Mouse (Mus musculus): ENCODE results near the gene Cyb5b. TPM values are rescaled to one million over a fixed set of nuclear protein-coding genes. Genes with fewer than 3 reads are reported as not detected.

Gene Cyb5b
- polyA plus RNA-seq, 1 experiment, result 157 TPM

- Histone ChIP-seq H3K4me3 (ENCODE audit: low read depth, low read length) (no peak overlapping the region), H3K27ac (ENCODE audit: insufficient read depth, low read depth, low read length) (no peak overlapping the region)
- WGBS, result 51% methylated on average over 3 of the region's 3 CpGs
Observed at GRCm38 (mm10) chr8:107233251-107233650, 82.8 kb downstream of the Cyb5b start.

GRCm38 (mm10) chr8:107233718-107234117, 83.3 kb downstream of the Cyb5b start:
- Histone ChIP-seq H3K4me1 (ENCODE audit: control insufficient read depth, insufficient read depth, insufficient read length, low read length) (no peaks in the 10 kb centered on the region), H3K36me3 (ENCODE audit: control insufficient read depth, insufficient read depth, low read length) (no peaks in the 10 kb centered on the region), H3K27me3 (ENCODE audit: control insufficient read depth, insufficient read depth, low read length) (no peaks in the 10 kb centered on the region), H3K27ac (ENCODE audit: insufficient read depth, low read depth, low read length) (no peak overlapping the region), H3K4me3 (ENCODE audit: low read depth, low read length) (no peak overlapping the region)
- WGBS, result 69% methylated on average over 2 of the region's 2 CpGs
- TF ChIP-seq POLR2A (IDR thresholded peaks at IDR 0.05; ENCODE audit: low read depth, low read length) (no peak), CTCF (IDR thresholded peaks at IDR 0.05; ENCODE audit: extremely low read depth, insufficient read length, insufficient replicate concordance, low read depth, low read length) (no peak)

More at GRCm38 (mm10) chr8:107233251-107233650, 82.8 kb downstream of the Cyb5b start:
- Histone ChIP-seq H3K27me3 (ENCODE audit: control insufficient read depth, insufficient read depth, low read length) (no peaks in the 10 kb centered on the region), H3K4me1 (ENCODE audit: control insufficient read depth, insufficient read depth, insufficient read length, low read length) (no peaks in the 10 kb centered on the region), H3K36me3 (ENCODE audit: control insufficient read depth, insufficient read depth, low read length) (no peaks in the 10 kb centered on the region)
- no peak for TF ChIP-seq CTCF (IDR thresholded peaks at IDR 0.05; ENCODE audit: extremely low read depth, insufficient read length, insufficient replicate concordance, low read depth, low read length)
- no peak for TF ChIP-seq POLR2A (IDR thresholded peaks at IDR 0.05; ENCODE audit: low read depth, low read length)

Other genes starting within 250 kb of the Cyb5b start
- 2.1 and 2.7 TPM in 2 replicates for gene Sntb2, start 214.9 kb upstream of the Cyb5b start, polyA plus RNA-seq (2012; rRNA removed)
- gene Vps4a, start 119.4 kb upstream of the Cyb5b start, polyA plus RNA-seq (2012; rRNA removed), result 7.2 and 14.9 TPM in 2 replicates
- 34.1 and 37.0 TPM in 2 replicates for gene Pdf, start 102.0 kb upstream of the Cyb5b start, polyA plus RNA-seq (2012; rRNA removed)
- 11.7 and 18.7 TPM in 2 replicates for gene Cog8, start 94.0 kb upstream of the Cyb5b start, polyA plus RNA-seq (2012; rRNA removed)
- gene Nip7, start 93.8 kb upstream of the Cyb5b start, polyA plus RNA-seq (2012; rRNA removed), result 5.9 and 10.8 TPM in 2 replicates
- 7.1 and 88.2 TPM in 2 replicates for gene Tmed6, start 85.0 kb upstream of the Cyb5b start, polyA plus RNA-seq (2012; rRNA removed)
- gene Terf2, start 54.1 kb upstream of the Cyb5b start, polyA plus RNA-seq (2012; rRNA removed), result 2.5 and 4.5 TPM in 2 replicates
- gene Nfat5, start 142.8 kb downstream of the Cyb5b start, polyA plus RNA-seq (2012; rRNA removed), result 6.0 and 15.5 TPM in 2 replicates

Measured in small intestine, adult 2 months (tissue).